Mouse (Mus musculus): ENCODE results near the gene Fbxw11.
"Not testable (repeated sequence)": the region's sequence is repeated elsewhere in the genome, so short reads cannot be mapped to it uniquely, and the experiment has no call there.

Fbxw11 gene

DNA sequence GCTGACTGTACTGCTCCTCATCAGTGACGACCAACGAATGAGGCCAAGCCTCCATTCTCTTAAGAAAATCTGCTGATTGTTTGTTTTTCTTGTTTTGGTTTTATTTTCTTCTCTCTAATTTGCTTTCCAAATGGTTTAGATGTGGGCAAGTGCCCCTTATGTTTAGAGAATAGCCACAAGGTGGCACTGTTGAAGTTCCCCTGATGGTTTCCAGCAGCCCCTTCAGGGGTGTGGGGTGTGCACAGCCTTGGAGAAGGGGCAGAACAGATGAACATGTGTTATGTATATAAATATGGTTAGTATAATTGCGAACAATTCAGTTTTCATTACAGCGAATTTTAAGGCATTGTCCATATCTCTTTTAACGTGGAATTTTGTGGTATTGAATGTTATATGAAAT is 71.7 kb downstream of the Fbxw11 start:
- peak; percentile 42 for DNase-seq

DNA sequence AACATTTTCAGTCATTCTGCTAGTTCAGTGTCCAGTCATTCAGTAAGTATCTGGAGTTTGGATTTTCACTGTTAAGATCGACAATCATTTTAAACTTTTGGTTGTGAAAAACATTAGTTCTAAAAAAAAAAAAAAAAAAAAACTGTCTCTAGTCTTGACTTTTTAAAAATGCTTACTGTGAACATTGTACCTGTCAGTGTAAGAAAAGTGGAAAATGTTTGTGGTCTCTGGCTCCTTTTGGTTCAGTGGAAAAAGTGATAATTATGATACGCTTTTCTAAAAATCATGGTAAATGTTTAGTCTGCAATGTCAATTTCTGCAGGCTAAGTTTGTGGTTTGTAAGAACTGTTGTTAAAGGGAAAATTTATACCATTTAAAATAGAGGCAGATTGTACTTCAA is 72.4 kb downstream of the Fbxw11 start:
- DNase-seq: no peak

DNA sequence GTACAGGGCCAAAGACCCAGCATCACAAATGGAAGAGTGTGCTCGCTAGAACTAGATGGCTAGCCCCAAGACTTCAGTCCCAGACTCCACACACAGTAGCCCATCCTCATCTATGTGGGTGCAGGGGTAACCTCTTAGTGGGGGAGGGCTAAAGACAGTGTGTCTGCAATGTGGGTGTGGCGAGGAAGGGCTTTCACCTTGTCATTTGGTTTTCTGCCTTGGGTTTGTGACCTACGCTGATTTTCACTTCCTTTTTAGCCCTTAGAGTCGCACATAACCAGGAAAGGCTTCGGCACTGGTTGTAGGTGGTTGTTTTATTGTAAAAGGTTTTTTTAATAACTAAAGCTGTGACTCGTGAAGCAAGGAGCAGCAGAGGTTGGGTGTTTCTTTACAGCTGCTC is 73.0 kb downstream of the Fbxw11 start:
- DNase-seq: no peak

DNA sequence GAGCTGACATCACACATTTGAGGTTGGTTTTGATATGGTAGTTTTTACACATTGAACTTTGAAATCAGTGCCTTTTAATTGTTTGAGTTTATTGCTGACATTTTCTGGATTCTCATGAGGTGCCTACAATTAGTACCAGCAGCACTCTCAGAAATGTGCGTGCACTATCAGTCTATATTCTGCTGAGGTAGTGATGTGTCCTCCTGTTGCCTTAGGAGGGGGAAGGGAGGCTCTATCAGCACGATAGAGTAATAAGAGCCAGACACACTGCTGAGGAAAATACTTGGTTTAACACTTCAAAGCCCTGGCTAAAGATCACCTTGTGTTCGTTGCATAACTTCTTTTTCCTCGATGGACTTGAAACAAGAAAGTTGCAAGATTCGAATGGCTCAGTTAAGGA is 73.4 kb downstream of the Fbxw11 start:
- no peak for DNase-seq

DNA sequence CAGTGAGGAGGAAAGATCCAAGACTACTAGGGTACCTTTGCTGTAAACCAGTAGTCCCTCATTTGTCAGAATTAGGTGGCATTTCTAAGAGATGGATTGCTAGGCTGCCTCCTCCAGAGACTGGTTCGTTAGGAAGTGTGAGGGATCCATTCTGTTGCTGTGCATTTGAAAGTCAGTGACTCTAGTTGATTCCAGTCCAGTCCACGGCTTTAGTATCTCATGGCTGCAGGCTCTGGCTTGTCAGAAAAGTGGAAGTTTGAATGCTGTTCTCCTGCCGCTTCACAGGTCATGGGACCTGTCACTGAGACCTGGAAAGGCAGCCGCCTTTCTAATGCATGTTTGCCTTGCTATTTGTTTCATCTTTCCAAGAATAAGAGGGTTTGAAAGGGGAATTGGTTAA is 74.4 kb downstream of the Fbxw11 start:
- DNase-seq: no peak

DNA sequence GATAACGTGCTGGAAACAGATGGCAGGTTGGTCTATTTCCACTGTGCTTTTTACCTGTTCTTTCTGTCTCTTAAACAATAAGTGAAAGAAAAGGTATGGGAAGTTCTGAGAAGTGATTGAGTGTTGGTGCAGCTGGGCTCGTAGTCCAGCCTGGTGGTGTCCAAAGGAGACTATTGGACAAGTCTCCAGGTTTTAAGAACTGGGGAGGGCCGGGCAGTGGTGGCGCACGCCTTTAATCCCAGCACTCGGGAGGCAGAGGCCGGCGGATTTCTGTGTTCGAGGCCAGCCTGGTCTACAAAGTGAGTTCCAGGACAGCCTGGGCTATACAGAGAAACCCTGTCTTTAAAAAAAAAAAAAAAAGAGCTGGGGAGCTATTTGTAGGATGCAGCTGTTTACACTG is 75.2 kb downstream of the Fbxw11 start:
- not testable (repeated sequence) for DNase-seq

DNA sequence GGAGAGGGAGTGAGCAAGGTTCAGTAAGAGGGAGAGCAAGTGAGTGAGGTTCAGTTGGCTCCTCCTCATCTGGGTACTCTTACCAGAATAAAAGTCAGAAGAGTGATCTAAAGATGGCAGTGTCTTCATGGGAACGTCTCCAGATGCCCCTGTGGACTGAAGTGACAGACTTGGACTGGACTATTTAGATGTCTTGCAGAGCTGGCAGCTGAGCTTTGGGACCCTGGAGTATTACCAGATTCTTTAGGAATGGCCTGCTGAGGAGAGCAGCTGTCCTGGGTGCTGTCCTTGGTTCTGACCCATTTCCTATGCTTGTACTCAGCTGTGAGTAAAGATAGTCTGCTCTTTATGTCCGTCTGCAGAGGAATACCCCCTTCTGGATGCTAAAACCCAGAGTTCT is 75.8 kb downstream of the Fbxw11 start:
- DNase-seq: peak; percentile 73

DNA sequence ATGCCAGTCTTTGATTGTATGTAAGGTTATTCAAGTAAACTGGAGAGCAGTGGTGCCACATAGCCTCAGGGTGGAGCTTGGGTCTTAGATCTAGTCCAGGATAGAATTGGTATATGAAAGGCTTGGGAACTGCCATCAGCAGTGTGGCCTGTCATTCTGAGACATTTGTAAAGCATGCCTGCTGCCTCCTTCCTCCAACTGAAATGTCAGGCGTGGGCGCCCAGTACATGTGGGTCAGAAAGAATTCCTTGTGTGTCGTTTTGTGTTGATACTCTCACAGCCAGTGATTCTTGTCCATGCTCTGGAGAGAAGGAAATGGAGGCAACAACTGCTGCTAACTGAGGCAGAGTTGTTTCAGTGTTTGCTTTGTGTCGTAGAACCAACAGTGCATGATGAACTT is 76.5 kb downstream of the Fbxw11 start:
- no peak for DNase-seq

DNA sequence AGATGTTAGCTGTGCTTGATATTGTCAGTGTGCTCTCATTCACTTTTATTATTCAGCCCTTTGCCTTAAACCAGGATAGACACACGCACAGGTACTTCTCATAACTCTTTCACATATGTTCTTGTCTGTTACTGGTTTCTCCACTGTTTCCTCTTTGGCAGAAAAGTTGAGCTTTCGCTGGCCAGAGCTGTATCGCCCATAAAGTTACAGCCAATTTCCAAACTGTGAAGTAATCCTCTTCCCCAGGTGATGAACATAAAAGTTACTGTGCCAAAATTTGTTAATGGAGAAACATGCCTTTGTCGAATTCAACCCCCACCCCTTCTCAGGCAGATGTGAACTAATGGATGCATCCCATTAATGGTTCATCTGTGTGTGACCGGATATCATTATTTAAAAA is 80.1 kb downstream of the Fbxw11 start:
- no peak for DNase-seq

DNA sequence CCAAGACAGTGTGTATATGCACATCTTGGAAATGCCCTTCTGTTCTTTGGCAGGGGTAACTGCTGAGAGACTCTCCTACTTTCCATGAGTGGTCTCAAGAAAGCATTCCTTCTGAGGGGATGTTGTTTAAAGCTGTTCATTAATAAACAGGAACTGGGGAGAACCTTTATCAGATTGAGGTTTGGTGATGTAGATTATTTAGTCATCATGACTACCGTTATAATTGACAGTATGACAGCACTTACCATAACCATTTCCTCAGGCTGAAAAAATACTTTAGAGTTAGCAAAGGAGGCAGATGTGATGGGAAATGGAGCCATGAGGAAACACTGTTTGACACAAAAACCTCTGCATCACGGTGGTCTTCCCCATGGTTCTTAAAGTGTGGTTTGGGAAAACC is 80.8 kb downstream of the Fbxw11 start:
- DNase-seq: no peak

DNA sequence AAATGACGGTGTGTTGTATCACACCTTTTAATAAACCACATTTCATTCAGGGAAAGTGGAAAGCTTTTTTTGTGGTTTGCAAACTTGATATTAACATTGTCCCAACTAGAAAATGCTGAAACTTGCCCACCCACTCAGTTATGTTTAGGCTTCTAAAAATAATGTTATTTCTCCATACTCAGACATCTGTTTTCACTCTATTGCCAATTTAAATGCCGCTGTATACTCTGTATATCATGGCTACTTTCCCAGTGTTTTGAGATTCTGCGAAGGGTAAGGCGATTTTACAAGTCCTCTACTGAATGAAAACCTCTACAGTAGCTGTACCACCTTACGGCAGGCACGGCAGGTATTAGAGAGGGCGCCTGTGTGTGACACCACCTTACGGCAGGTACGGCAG is 82.6 kb downstream of the Fbxw11 start:
- no peak for DNase-seq

DNA sequence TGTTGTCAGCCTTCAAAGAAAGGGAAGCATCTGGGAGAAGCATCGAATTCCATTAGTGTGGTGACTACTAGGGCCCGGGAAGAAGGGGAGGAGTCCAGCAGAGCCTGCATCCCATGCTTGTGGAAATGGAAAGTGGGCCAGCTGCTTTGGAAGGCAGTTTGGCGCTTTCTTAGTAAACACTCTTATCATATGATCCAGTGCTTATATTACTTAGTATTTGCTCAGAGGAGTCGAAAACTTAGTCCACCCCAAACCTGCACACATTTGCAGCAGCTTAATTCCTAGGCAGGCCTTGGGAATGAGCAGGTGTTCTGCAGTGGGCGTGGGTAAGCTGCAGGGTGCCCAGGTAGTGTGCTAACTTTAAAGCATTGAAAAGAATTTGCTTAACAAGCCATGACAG is 89.9 kb downstream of the Fbxw11 start:
- peak; percentile 34 for DNase-seq

DNA sequence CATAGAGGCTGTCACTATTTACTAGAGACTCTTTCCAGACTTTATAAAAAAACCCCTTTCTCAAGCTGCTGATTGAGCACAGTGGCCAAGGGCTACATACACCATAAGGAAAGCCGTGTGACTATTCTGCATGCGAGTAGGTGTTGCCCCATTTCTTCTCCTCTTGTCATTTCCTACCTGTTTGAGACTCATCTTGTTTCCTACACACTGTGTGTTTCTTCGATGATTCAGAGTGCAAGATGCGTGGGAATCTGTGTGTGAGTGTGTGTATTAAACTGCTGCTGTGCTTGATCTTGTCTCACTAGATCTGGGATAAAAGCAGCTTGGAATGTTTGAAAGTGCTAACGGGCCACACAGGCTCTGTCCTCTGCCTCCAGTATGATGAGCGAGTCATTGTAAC is 90.7 kb downstream of the Fbxw11 start:
- DNase-seq: no peak

DNA sequence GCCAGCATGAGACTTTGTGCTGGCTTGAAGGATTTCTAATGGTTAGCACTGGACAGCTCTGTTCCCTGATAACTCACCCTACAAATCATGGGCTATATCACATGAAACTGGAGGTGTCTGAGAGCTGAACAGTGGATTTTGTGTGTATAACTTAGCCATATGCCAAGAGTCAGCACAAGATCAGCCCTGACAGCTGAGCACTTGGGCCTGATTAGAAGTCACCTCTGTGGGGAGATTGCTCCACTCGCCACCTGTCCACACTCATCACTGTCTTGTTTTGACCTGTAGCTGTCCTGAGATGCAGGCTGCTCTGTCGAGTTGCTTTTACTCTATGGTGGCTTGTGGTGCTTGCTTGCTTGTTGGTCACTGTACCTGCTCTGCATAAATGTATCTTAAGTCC is 93.8 kb downstream of the Fbxw11 start:
- no peak for DNase-seq

DNA sequence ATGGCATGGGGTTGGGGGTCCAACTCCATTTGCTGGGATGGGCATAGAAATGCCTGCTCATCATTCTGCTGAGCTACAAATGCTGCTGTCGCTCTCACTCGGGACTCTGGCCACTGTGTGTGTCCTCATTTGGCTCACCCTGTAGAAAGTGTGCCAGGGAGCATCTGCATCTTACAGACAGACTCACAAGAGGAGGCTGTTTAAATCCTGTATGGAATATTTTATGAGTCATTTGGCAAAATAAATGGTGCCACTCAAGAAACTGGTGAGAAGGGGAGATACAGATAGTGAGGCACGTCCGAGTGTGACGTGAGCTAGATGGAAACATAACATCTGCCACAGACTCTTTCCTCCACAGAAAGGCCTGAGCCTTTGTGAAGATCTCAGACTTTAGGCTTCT is 95.2 kb downstream of the Fbxw11 start:
- no peak for DNase-seq

DNA sequence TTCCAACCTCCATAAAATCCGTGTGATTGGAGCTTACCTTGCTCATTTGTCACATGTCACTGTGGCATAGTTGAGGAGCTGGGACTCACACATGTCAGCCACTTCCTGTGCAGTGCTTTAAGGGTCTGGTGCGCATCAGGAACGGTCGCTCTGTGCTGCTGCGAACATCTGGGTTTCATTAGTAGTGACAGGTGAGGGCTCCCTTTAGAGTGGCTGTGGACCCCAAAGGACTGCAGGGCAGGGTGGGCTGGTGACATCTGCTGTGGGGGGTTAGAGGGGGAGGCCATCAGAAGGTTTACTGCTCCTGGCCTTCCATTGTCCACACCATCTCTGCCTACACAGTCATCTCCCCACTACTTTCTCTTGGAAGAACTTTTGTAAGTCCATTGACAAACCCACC is 101.4 kb downstream of the Fbxw11 start:
- DNase-seq: no peak

DNA sequence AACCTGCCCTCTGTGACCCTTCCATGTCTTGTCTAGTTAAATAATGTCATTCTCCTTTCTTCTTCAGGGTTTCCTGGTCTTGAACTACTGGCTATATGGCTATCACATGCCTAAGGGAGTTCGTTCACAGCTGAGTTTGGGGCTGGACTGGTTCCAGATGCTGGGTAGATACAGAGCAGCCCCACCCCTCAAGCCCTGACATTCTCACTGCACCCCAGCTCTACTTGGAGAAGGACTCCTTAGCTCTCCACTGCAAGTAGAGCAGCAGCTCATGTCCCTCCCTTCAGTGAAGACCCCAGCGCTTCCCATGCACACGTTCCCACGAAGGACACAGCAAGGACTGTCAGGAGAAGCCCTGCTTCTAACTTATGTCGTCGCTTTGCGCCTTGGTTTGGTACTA is 101.9 kb downstream of the Fbxw11 start:
- no peak for DNase-seq

DNA sequence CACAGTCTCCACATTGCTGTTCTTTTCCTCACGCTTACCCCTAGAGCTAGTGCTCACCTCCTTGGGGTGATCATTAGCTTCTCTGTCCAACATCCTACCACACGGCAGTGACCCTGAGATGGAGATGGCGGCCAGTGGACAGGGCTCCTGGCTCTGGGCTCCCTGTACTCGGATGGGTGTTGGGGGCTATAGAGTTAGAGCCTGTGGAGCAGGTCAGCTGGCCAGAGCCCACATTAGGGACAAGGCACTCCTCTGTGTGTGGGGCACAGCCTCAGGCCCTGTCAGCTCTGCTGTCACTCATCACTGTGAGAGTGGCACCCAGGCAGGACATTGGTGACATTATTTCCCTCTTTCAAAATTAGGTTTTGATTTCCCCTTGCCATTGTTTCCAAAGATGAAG is 102.9 kb downstream of the Fbxw11 start:
- no peak for DNase-seq

DNA sequence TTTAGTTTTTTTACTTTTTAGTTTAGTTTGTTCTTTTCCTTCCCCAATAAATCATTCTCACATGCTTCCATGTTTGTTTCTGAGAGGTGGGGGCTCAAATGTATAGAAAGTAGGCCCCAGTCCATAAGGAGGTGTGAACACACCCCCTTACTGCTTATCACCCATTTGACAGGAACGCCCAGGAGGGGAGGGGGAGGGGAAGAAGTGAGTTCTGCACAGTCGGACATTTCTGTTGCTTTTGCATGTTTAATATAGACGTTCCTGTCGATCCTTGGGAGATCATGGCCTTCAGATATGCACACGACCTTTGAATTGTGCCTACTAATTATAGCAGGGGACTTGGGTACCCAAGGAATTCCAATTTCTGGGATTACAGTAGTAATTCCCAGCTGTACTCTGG is 103.5 kb downstream of the Fbxw11 start:
- no peak for DNase-seq

DNA sequence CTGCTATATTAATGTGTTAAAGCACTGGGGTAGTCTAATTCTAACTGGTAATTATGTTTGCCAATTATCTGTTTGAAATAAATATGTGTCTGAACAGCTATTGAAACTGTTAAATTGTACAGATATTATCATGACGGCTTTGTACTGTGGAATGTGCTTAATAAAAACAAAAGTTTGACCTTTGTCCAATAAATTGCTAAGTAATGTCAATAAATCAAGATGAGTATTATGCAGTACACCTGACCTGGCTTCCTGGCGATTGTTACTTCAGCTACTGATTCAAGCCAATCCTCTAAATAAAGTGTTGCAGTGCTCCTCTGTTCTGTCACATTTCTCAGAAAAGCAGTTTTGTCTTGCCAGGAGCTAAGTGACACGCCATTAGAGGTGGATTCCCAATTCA is 104.0 kb downstream of the Fbxw11 start:
- no peak for DNase-seq

DNA sequence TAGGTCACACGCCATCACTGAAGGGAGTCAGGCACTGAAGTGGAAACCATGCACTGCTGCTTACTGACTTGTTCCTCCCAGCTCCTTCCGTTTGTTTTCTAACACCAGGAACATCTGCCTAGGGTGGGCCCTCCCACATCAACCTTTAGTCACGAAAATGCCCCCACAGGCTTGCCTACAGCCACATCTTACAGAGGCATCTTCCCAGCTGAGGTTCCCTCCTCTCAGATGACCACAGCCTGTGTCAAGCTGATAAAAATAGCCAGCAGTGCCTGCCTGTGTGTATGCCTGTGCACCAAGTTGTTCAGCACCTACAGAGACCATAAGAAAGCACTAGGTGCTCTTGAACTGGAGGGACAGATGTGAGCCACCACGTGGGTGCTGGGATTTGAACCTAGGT is 106.3 kb downstream of the Fbxw11 start:
- DNase-seq: no peak

DNA sequence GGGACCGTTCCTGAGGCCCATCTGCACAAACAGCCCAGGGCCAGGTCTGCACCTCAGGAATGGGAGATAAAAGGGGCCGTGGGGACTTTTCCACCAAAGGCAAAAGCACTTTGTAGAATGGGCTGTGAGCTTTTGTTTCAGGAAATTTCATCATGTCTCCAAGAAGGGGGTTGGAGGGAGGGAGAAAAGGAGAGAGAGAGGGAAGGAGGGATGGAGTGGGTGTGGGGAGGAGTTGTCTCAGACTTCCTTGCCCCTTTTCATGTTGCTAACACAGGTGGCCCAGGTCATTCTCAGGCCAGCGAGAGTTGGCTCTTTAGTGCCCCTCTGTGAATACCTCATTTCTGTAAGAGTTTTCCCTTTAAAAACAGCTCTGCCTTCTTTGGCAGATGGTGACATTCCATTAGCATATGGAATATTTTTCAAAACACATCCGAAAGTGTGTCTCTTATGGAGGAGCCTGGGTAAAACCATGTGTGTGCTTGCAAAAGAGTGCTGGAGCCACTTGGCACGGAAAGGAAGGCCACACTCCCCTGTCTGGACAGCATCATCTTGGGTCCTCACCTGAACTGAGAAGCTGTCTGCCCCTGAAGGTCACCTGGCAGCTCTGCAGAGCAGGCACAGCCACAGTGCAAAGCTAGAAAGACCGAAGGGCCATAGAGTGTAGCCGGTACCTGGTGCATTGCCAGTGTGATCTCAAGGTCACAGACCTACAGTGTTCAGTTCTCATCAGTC is 109.5 kb downstream of the Fbxw11 start:
- DNase-seq: no peak

DNA sequence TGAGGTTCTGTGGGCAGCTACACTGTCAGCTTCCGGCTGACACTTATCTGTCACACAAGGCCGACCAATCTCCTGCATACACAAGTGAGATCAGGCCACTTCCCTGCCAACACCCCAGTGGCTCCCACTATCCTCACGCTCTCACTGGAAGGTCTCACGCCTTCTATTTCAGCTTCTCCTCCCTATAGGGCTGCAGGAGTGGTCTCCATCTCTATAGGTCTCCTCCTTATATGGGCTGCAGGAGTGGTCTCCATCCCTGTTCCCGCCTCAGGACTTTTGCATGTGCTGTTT is 110.0 kb downstream of the Fbxw11 start:
- no peak for DNase-seq

DNA sequence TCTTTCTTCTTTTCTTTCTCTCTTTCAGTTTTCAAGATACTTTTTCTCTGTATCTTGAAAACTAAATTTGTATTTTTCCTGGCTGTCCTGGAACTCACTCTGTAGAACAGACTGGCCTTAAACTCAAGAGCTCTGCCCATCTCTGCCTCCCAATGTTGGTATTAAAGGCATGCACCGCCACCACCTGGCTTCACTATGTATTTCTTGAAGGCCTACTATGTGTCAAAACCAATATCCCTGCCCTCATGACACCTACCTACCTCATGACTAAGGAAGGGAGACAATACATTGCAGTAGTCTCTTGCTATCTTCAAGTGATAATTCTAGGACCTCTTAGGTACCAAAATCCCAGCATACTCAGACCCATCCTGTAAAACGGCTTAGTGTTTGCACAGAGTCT is 110.8 kb downstream of the Fbxw11 start:
- no peak for DNase-seq

DNA sequence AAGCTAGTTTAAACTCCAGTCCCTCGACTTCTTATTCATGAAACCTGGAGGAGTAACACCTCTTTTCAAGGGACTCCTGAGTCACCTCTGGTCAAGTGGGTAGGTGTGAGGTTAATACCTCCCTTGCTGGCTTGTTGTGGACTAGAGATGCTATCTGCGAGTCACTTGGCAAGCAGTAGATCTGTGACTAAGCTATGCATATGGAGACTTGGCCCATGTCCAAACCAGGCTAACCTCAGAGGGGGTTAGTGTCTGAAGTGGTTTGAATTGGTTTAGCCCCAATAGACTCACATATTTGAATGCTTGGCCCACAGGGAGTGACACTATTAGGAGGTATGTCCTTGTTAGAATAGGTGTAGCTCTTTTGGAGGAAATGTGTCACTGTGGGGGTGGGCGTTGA is 120.2 kb downstream of the Fbxw11 start:
- no peak for DNase-seq
